Mouse (Mus musculus): Measurements from ENCODE around the gene Slbp. TPM values are rescaled to one million over a fixed set of nuclear protein-coding genes. Genes with fewer than 3 reads are reported as not detected.

Slbp gene
- polyA plus RNA-seq, 1 experiment from 2014 or later = 265 TPM

GRCm38 (mm10) chr5:33630061-33630460, 22.3 kb downstream of the Slbp start:
- WGBS = 2% methylated on average over 9 of the region's 9 CpGs
- Histone ChIP-seq H3K4me3 (ENCODE audit: low read depth, low read length) (peak overlapping the region; percentile 65), H3K9ac (peak overlapping the region; percentile 63), H3K27ac (ENCODE audit: low read depth) (peak overlapping the region; percentile 72; the same call in 1 of the 2 replicates), H3K9me3 (ENCODE audit: low read depth, low read length) (no peaks in the 10 kb centered on the region), H3K36me3 (ENCODE audit: insufficient read depth) (no peaks in the 10 kb centered on the region), H3K27me3 (ENCODE audit: insufficient read depth, low read length) (no peaks in the 10 kb centered on the region), H3K4me1 (ENCODE audit: insufficient read depth) (peaks cover 9% of the 10 kb centered on the region), H3K4me2 (peak overlapping the region; percentile 80)
- DNase-seq = peak; percentile 15
- ATAC-seq (ENCODE audit: insufficient read depth) = peak; percentile 30
- no peak for TF ChIP-seq CTCF (IDR thresholded peaks at IDR 0.05; ENCODE audit: low read depth)

- no peak for TF ChIP-seq CTCF (IDR thresholded peaks at IDR 0.05; ENCODE audit: low read depth)
- H3K27ac ChIP-seq (ENCODE audit: low read depth) = peak within 1 kb of the TSS; percentile 88
- peak within 1 kb of the TSS; percentile 68 for H3K9ac ChIP-seq
- H3K27me3 ChIP-seq (ENCODE audit: insufficient read depth, low read length) = no peaks in the 10 kb centered on the region
- WGBS = under 1% methylated on average over 90 of the region's 99 CpGs
- ATAC-seq (ENCODE audit: insufficient read depth) (peak; percentile 97), DNase-seq (peak; percentile 99)
- H3K9me3 ChIP-seq (ENCODE audit: low read depth, low read length) = no peaks in the 10 kb centered on the region
- H3K36me3 ChIP-seq (ENCODE audit: insufficient read depth) = no peaks in the 10 kb centered on the region
- H3K4me1 ChIP-seq (ENCODE audit: insufficient read depth) = peaks cover 9% of the 10 kb centered on the region
- peak within 1 kb of the TSS; percentile 83 for H3K4me2 ChIP-seq
- H3K4me3 ChIP-seq (ENCODE audit: low read depth, low read length) = peak within 1 kb of the TSS; percentile 65
These were observed 22.9 kb downstream of the Slbp start, which contains the start of the genes Fam53a and Gm9903 for GRCm38 (mm10) chr5:33629301-33629987. TSS of gene Fam53a (minus strand) at chr5:33629635. TSS of gene Gm9903 (plus strand) at chr5:33629925.

GRCm38 (mm10) chr5:33628820-33629300, 23.5 kb downstream of the Slbp start:
- no peaks in the 10 kb centered on the region for H3K36me3 ChIP-seq (ENCODE audit: insufficient read depth)
- peak overlapping the region; percentile 88 for H3K27ac ChIP-seq (ENCODE audit: low read depth)
- H3K4me3 ChIP-seq (ENCODE audit: low read depth, low read length) = peak overlapping the region; percentile 65
- under 1% methylated on average over 24 of the region's 24 CpGs for WGBS
- DNase-seq = peak; percentile 68
- no peaks in the 10 kb centered on the region for H3K9me3 ChIP-seq (ENCODE audit: low read depth, low read length)
- TF ChIP-seq CTCF (IDR thresholded peaks at IDR 0.05; ENCODE audit: low read depth) = no peak
- no peak; the same call in 1 of the 2 replicates for ATAC-seq (ENCODE audit: insufficient read depth)
- no peaks in the 10 kb centered on the region for H3K27me3 ChIP-seq (ENCODE audit: insufficient read depth, low read length)
- peak overlapping the region; percentile 68 for H3K9ac ChIP-seq
- H3K4me2 ChIP-seq = peak overlapping the region; percentile 83
- H3K4me1 ChIP-seq (ENCODE audit: insufficient read depth) = peaks cover 9% of the 10 kb centered on the region

- ATAC-seq (ENCODE audit: insufficient read depth) (no peak), DNase-seq (peak; percentile 18)
- no peak for TF ChIP-seq CTCF (IDR thresholded peaks at IDR 0.05; ENCODE audit: low read depth)
- H3K9me3 ChIP-seq (ENCODE audit: low read depth, low read length) = no peaks in the 10 kb centered on the region
- H3K4me1 ChIP-seq (ENCODE audit: insufficient read depth) = peaks cover 9% of the 10 kb centered on the region
- H3K36me3 ChIP-seq (ENCODE audit: insufficient read depth) = peaks cover 5% of the 10 kb centered on the region; the same call in 1 of the 2 replicates
- H3K27me3 ChIP-seq (ENCODE audit: insufficient read depth, low read length) = no peaks in the 10 kb centered on the region
- peak overlapping the region; percentile 83 for H3K4me2 ChIP-seq
- 0 out of 2 replicates have a peak overlapping the region, but pooled peaks have one; percentile 7 for H3K9ac ChIP-seq
- 24% methylated on average over 4 of the region's 4 CpGs for WGBS
- H3K4me3 ChIP-seq (ENCODE audit: low read depth, low read length) = peak overlapping the region; percentile 65
- no peak overlapping the region for H3K27ac ChIP-seq (ENCODE audit: low read depth)
These were observed 24.4 kb downstream of the Slbp start for GRCm38 (mm10) chr5:33627968-33628367.

- no peak overlapping the region for H3K9ac ChIP-seq
- H3K4me1 ChIP-seq (ENCODE audit: insufficient read depth) = peaks cover 5% of the 10 kb centered on the region; the same call in 1 of the 2 replicates
- H3K4me2 ChIP-seq = no peak overlapping the region
- ATAC-seq (ENCODE audit: insufficient read depth) (no peak), DNase-seq (no peak)
- no peak overlapping the region for H3K4me3 ChIP-seq (ENCODE audit: low read depth, low read length)
- no peaks in the 10 kb centered on the region for H3K9me3 ChIP-seq (ENCODE audit: low read depth, low read length)
- 75% methylated on average over 3 of the region's 3 CpGs for WGBS
- H3K27ac ChIP-seq (ENCODE audit: low read depth) = no peak overlapping the region
- H3K27me3 ChIP-seq (ENCODE audit: insufficient read depth, low read length) = no peaks in the 10 kb centered on the region
- H3K36me3 ChIP-seq (ENCODE audit: insufficient read depth) = peaks cover 9% of the 10 kb centered on the region; the same call in 1 of the 2 replicates
- no peak for TF ChIP-seq CTCF (IDR thresholded peaks at IDR 0.05; ENCODE audit: low read depth)
These were observed 28.6 kb downstream of the Slbp start for GRCm38 (mm10) chr5:33623766-33624165.

- Histone ChIP-seq H3K27me3 (ENCODE audit: insufficient read depth, low read length) (no peaks in the 10 kb centered on the region), H3K9ac (no peak overlapping the region), H3K4me3 (ENCODE audit: low read depth, low read length) (no peak overlapping the region), H3K4me2 (no peak overlapping the region), H3K27ac (ENCODE audit: low read depth) (no peak overlapping the region), H3K4me1 (ENCODE audit: insufficient read depth) (no peaks in the 10 kb centered on the region), H3K36me3 (ENCODE audit: insufficient read depth) (peaks cover 9% of the 10 kb centered on the region; the same call in 1 of the 2 replicates), H3K9me3 (ENCODE audit: low read depth, low read length) (no peaks in the 10 kb centered on the region)
- 92% methylated on average over 2 of the region's 2 CpGs for WGBS
- DNase-seq (no peak), ATAC-seq (ENCODE audit: insufficient read depth) (no peak)
- no peak for TF ChIP-seq CTCF (IDR thresholded peaks at IDR 0.05; ENCODE audit: low read depth)
These were observed 29.7 kb downstream of the Slbp start for GRCm38 (mm10) chr5:33622671-33623070.

- Histone ChIP-seq H3K27ac (ENCODE audit: low read depth) (no peak overlapping the region), H3K4me2 (no peak overlapping the region), H3K9me3 (ENCODE audit: low read depth, low read length) (no peaks in the 10 kb centered on the region), H3K36me3 (ENCODE audit: insufficient read depth) (peaks cover 37% of the 10 kb centered on the region), H3K27me3 (ENCODE audit: insufficient read depth, low read length) (no peaks in the 10 kb centered on the region), H3K4me1 (ENCODE audit: insufficient read depth) (no peaks in the 10 kb centered on the region), H3K9ac (no peak overlapping the region), H3K4me3 (ENCODE audit: low read depth, low read length) (no peak overlapping the region)
- ATAC-seq (ENCODE audit: insufficient read depth) (no peak), DNase-seq (no peak)
- WGBS = 76% methylated on average over 6 of the region's 6 CpGs
- no peak for TF ChIP-seq CTCF (IDR thresholded peaks at IDR 0.05; ENCODE audit: low read depth)
These were observed 38.0 kb downstream of the Slbp start for GRCm38 (mm10) chr5:33614391-33614790.
